Mouse (Mus musculus): ENCODE data around the gene Gm5565. TPM values are rescaled to one million over a fixed set of nuclear protein-coding genes. Genes with fewer than 3 reads are reported as not detected.
"Not testable (repeated sequence)": the region's sequence is repeated elsewhere in the genome, so short reads cannot be mapped to it uniquely, and the experiment has no call there.

Gm5565 gene
- not detected in 2 replicates for polyA plus RNA-seq (2014; fragmentation: Nextera tagmentation; extraction: Ambion mirVana)

DNA sequence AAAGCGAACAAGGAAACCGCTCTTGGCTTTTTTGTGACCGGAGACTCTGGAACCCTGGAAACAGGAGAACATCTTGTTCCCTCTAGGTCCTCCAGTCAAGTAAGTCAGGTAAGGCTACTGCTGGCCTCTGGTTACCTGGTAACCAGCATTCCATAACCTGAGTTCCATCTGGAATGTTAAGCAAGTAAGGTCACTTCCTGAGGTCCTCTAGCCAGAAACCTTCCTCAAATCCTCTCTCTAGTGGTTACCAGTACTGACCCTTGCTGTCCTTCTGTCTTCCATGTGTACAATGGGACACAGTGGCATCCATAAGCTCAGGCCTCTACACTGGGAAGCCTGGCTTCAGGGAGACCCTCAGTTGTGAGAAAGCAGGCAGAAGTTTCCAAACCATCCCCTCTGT is at the start of gene Gm5565:
TSS of gene Gm5565 (minus strand) at position 101 of the 400 bp plus-strand sequence.
- not testable (repeated sequence) for ATAC-seq (ENCODE audit: insufficient read depth, low FRiP score, low TSS enrichment); DNase-seq (ENCODE audit: low spot score); H3K4me2 ChIP-seq (ENCODE audit: low read depth); H3K27ac ChIP-seq (ENCODE audit: low read depth, low read length); H3K36me3 ChIP-seq (ENCODE audit: control insufficient read depth, insufficient read depth, low read length); H3K4me3 ChIP-seq (ENCODE audit: low read depth, low read length); H3K9ac ChIP-seq (ENCODE audit: low read length); H3K9me3 ChIP-seq (ENCODE audit: control insufficient read depth, low read length); H3K4me1 ChIP-seq (ENCODE audit: control insufficient read depth, insufficient read depth, low read length); H3K27me3 ChIP-seq (ENCODE audit: control insufficient read depth, insufficient read depth, low read length)
- WGBS = 93% methylated on average over 3 of the region's 3 CpGs

DNA sequence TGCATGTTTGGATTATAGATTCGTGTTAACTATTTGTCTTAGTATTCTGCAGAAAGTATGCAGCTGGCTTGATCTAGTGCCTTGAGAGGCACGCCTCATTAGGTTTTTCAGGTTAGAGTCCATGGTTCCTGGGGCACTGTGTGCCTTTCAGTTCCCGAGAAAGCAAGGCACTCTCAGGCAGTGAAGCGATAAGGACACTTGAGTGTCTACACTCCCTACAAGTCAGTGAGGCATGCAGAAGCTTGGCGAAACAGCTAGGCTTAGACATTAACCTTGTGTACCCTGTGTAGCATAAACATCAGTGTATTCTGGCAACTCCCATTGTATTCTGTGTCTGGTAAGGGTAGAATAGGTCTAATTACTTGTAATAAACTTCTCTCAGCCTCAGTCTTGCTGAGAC is 45.2 kb upstream of the Gm5565 start:
- 95% methylated on average over 5 of the region's 5 CpGs for WGBS
- H3K4me1 ChIP-seq (ENCODE audit: control insufficient read depth, insufficient read depth, low read length) = no peaks in the 10 kb centered on the region
- DNase-seq (ENCODE audit: low spot score) = no peak

DNA sequence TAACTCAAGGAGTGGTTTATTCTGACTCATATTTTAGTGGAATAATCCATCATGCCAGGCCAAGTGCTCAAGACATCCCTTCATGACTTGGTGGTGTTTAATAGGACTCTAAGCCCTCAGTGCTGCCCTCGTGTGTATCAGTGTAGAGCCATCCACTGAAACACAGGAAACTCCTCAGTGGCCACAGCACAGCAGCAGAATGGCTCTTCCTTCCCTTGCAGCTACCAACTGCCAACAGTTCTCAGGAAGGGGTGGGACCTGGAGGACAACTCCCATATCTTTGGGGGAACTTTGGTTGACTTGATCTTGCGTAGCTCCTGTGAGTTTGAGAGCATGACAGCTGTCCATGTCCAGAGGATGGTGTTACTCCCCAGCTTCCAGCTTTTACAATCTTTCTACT is 43.6 kb upstream of the Gm5565 start:
- no peaks in the 10 kb centered on the region for H3K9me3 ChIP-seq (ENCODE audit: control insufficient read depth, low read length)
- whole genome bisulfite sequencing = 88% methylated on average over 2 of the region's 2 CpGs
- no peaks in the 10 kb centered on the region for H3K4me1 ChIP-seq (ENCODE audit: control insufficient read depth, insufficient read depth, low read length)
- no peak overlapping the region for H3K4me2 ChIP-seq (ENCODE audit: low read depth)
- no peak overlapping the region for H3K4me3 ChIP-seq (ENCODE audit: low read depth, low read length)
- H3K9ac ChIP-seq (ENCODE audit: low read length) = no peak overlapping the region
- no peak for DNase-seq (ENCODE audit: low spot score)
- no peak overlapping the region for H3K27ac ChIP-seq (ENCODE audit: low read depth, low read length)
- no peak for ATAC-seq (ENCODE audit: insufficient read depth, low FRiP score, low TSS enrichment)
- H3K27me3 ChIP-seq (ENCODE audit: control insufficient read depth, insufficient read depth, low read length) = no peaks in the 10 kb centered on the region
- peaks cover 17% of the 10 kb centered on the region for H3K36me3 ChIP-seq (ENCODE audit: control insufficient read depth, insufficient read depth, low read length)

More for the DNA sequence above, 45.2 kb upstream of the Gm5565 start:
- Histone ChIP-seq H3K9me3 (ENCODE audit: control insufficient read depth, low read length) (no peaks in the 10 kb centered on the region), H3K9ac (ENCODE audit: low read length) (no peak overlapping the region), H3K27ac (ENCODE audit: low read depth, low read length) (no peak overlapping the region), H3K4me3 (ENCODE audit: low read depth, low read length) (no peak overlapping the region), H3K27me3 (ENCODE audit: control insufficient read depth, insufficient read depth, low read length) (no peaks in the 10 kb centered on the region), H3K4me2 (ENCODE audit: low read depth) (no peak overlapping the region), H3K36me3 (ENCODE audit: control insufficient read depth, insufficient read depth, low read length) (peaks cover 19% of the 10 kb centered on the region)
- no peak for ATAC-seq (ENCODE audit: insufficient read depth, low FRiP score, low TSS enrichment)

DNA sequence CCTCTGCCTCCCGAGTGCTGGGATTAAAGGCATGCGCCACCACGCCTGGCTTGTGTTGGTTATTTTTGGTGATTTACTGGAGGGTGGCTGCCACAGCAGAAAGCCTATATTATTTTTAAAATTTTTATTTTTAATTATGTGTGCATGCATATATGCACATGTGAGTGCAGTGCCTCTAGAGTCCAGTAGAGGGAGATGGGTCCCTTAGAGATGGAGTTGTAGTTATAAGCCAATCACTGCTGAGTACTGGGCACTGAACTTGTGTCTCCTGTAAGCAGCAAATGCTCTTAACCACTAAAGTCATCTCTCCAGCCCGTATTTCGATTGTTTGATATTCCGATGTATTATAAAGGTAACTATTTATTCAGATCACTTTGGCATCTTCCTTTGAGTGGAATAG is 40.2 kb upstream of the Gm5565 start:
- Histone ChIP-seq H3K27ac (ENCODE audit: low read depth, low read length) (no peak overlapping the region), H3K9ac (ENCODE audit: low read length) (no peak overlapping the region), H3K36me3 (ENCODE audit: control insufficient read depth, insufficient read depth, low read length) (peaks cover 12% of the 10 kb centered on the region), H3K4me2 (ENCODE audit: low read depth) (no peak overlapping the region), H3K4me1 (ENCODE audit: control insufficient read depth, insufficient read depth, low read length) (no peaks in the 10 kb centered on the region), H3K4me3 (ENCODE audit: low read depth, low read length) (no peak overlapping the region), H3K9me3 (ENCODE audit: control insufficient read depth, low read length) (no peaks in the 10 kb centered on the region), H3K27me3 (ENCODE audit: control insufficient read depth, insufficient read depth, low read length) (no peaks in the 10 kb centered on the region)
- 98% methylated on average over 6 of the region's 6 CpGs for WGBS
- no peak for ATAC-seq (ENCODE audit: insufficient read depth, low FRiP score, low TSS enrichment)
- DNase-seq (ENCODE audit: low spot score) = no peak

DNA sequence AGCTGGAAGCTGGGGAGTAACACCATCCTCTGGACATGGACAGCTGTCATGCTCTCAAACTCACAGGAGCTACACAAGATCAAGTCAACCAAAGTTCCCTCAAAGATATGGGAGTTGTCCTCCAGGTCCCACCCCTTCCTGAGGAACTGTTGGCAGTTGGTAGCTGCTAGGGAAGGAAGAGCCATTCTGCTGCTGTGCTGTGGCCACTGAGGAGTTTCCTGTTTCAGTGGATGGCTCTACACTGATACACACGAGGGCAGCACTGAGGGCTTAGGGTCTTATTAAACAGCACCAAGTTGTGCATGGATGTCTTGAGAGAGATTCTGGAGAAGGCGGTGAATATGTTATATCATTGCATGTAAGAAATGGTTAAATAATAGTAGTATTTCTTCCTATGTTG is 39.2 kb upstream of the Gm5565 start:
- no peak overlapping the region for H3K4me3 ChIP-seq (ENCODE audit: low read depth, low read length)
- no peaks in the 10 kb centered on the region for H3K27me3 ChIP-seq (ENCODE audit: control insufficient read depth, insufficient read depth, low read length)
- H3K4me2 ChIP-seq (ENCODE audit: low read depth) = no peak overlapping the region
- 77% methylated on average over 2 of the region's 2 CpGs for WGBS
- H3K9me3 ChIP-seq (ENCODE audit: control insufficient read depth, low read length) = no peaks in the 10 kb centered on the region
- peaks cover 8% of the 10 kb centered on the region for H3K36me3 ChIP-seq (ENCODE audit: control insufficient read depth, insufficient read depth, low read length)
- no peak overlapping the region for H3K27ac ChIP-seq (ENCODE audit: low read depth, low read length)
- H3K4me1 ChIP-seq (ENCODE audit: control insufficient read depth, insufficient read depth, low read length) = no peaks in the 10 kb centered on the region
- ATAC-seq (ENCODE audit: insufficient read depth, low FRiP score, low TSS enrichment) (no peak), DNase-seq (ENCODE audit: low spot score) (no peak)
- H3K9ac ChIP-seq (ENCODE audit: low read length) = no peak overlapping the region

DNA sequence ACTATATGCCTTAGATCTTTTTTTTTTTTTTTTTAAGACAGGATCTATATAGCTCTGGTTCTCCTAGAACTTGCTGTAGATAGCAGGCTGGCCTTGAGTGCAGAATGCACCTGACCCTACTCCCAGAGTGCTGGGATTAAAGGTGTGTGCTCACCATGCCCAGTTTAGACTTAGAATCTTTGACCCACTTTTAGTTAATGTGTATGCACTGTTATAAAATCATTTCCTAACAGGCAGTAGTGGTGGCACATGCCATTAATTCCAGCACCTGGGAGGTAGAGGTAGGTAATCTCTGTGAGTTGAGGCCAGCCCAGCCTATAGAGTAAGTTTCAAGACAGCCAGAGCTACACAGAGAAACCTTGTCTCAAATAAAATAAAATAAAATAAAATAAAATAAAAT is 38.7 kb upstream of the Gm5565 start:
- ATAC-seq (ENCODE audit: insufficient read depth, low FRiP score, low TSS enrichment) (no peak), DNase-seq (ENCODE audit: low spot score) (no peak)
- Histone ChIP-seq H3K9ac (ENCODE audit: low read length) (no peak overlapping the region), H3K36me3 (ENCODE audit: control insufficient read depth, insufficient read depth, low read length) (peaks cover 5% of the 10 kb centered on the region), H3K4me3 (ENCODE audit: low read depth, low read length) (no peak overlapping the region), H3K9me3 (ENCODE audit: control insufficient read depth, low read length) (no peaks in the 10 kb centered on the region), H3K27ac (ENCODE audit: low read depth, low read length) (no peak overlapping the region), H3K27me3 (ENCODE audit: control insufficient read depth, insufficient read depth, low read length) (no peaks in the 10 kb centered on the region), H3K4me1 (ENCODE audit: control insufficient read depth, insufficient read depth, low read length) (no peaks in the 10 kb centered on the region), H3K4me2 (ENCODE audit: low read depth) (no peak overlapping the region)

DNA sequence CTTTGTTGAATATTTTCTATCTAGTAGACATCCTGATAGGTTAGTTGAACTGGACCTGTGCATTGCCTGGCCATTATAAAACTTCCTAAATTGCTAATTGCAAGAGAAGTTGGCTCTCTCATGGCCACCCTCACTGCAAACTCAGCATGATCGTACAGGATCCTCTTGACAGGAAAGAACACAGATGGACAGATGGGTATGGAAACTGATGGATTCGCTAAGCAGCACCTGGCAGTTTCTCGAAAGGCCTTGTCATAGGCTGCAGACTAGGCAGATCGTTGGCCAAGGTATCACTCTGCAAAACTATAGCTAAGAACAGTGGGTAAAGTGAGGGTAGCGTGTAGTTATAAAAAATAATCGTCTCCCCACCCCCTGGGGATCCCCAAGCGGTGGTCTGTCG is 33.0 kb upstream of the Gm5565 start:
- Histone ChIP-seq H3K27me3 (ENCODE audit: control insufficient read depth, insufficient read depth, low read length) (no peaks in the 10 kb centered on the region), H3K9ac (ENCODE audit: low read length) (no peak overlapping the region), H3K4me1 (ENCODE audit: control insufficient read depth, insufficient read depth, low read length) (no peaks in the 10 kb centered on the region), H3K9me3 (ENCODE audit: control insufficient read depth, low read length) (no peaks in the 10 kb centered on the region), H3K36me3 (ENCODE audit: control insufficient read depth, insufficient read depth, low read length) (no peaks in the 10 kb centered on the region), H3K4me2 (ENCODE audit: low read depth) (no peak overlapping the region), H3K4me3 (ENCODE audit: low read depth, low read length) (no peak overlapping the region), H3K27ac (ENCODE audit: low read depth, low read length) (no peak overlapping the region)
- DNase-seq (ENCODE audit: low spot score) (no peak), ATAC-seq (ENCODE audit: insufficient read depth, low FRiP score, low TSS enrichment) (no peak)
- WGBS = 83% methylated on average over 8 of the region's 8 CpGs

DNA sequence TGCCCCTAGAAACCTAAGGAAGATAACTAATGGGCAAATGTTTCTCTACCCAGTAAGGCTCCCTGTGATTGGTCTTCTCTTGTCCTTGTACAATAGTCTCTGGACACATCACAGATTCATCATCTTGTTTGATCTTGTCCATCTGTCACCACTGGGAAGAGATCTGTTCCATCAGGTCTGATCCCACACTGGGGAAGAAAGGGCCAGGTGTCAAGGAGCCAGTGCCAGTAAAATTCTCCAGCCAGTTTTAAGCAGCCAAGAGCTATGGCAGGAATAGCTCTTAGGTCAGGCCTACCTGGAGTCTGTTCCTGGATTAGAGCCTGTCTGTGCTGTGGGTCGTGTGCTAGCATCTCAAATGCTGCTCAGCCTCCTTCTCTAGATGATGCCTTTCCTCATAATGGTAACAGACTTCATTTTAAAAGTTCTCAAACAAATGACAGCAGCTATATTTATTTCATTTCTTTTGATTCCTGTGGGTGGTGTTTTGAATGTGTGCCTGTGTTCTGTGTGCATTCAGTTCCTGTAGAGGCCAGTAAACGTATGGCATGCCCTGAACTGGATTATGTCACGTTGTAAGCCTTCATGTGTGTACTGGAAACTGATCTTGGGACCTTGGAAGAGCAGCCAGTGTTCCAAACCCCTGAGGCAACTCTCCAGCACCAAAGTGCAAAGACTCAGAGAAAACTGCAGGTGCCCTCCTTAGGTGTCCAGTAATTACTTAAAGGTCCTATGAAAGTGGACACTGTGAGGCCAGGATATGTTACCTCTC is 30.3 kb upstream of the Gm5565 start:
- Histone ChIP-seq H3K9ac (ENCODE audit: low read length) (no peak overlapping the region), H3K4me2 (ENCODE audit: low read depth) (no peak overlapping the region), H3K9me3 (ENCODE audit: control insufficient read depth, low read length) (no peaks in the 10 kb centered on the region), H3K4me1 (ENCODE audit: control insufficient read depth, insufficient read depth, low read length) (no peaks in the 10 kb centered on the region), H3K36me3 (ENCODE audit: control insufficient read depth, insufficient read depth, low read length) (no peaks in the 10 kb centered on the region), H3K4me3 (ENCODE audit: low read depth, low read length) (no peak overlapping the region), H3K27me3 (ENCODE audit: control insufficient read depth, insufficient read depth, low read length) (no peaks in the 10 kb centered on the region), H3K27ac (ENCODE audit: low read depth, low read length) (no peak overlapping the region)
- WGBS = 71% methylated on average over 3 of the region's 3 CpGs
- DNase-seq (ENCODE audit: low spot score) = no peak
- ATAC-seq (ENCODE audit: insufficient read depth, low FRiP score, low TSS enrichment) = no peak

DNA sequence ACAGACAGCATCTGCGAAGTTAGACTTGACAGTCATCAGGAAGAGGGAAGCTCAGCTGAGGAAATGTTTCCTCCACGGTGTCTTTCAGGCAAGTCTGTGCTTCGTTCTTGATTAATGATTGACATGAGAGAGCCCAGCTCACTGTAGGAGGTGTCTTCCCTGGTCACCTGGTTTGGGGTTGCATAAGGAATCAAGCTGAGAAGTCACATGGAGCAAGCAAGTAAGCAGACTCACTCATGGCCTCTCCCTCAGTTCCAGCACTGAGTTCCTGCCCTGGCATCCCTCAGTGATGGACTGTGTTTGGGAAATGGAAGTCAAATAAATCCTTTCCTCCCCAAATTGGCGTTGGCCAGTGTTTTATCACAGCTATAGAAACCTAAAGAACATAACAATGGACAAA is 29.8 kb upstream of the Gm5565 start:
- no peak overlapping the region for H3K4me3 ChIP-seq (ENCODE audit: low read depth, low read length)
- H3K36me3 ChIP-seq (ENCODE audit: control insufficient read depth, insufficient read depth, low read length) = no peaks in the 10 kb centered on the region
- no peak overlapping the region for H3K4me2 ChIP-seq (ENCODE audit: low read depth)
- no peak overlapping the region for H3K9ac ChIP-seq (ENCODE audit: low read length)
- ATAC-seq (ENCODE audit: insufficient read depth, low FRiP score, low TSS enrichment) (no peak), DNase-seq (ENCODE audit: low spot score) (no peak)
- no peaks in the 10 kb centered on the region for H3K27me3 ChIP-seq (ENCODE audit: control insufficient read depth, insufficient read depth, low read length)
- no peak overlapping the region for H3K27ac ChIP-seq (ENCODE audit: low read depth, low read length)
- 70% methylated on average over 4 of the region's 4 CpGs for whole genome bisulfite sequencing
- H3K4me1 ChIP-seq (ENCODE audit: control insufficient read depth, insufficient read depth, low read length) = no peaks in the 10 kb centered on the region
- no peaks in the 10 kb centered on the region for H3K9me3 ChIP-seq (ENCODE audit: control insufficient read depth, low read length)

Measured in neural tube, embryonic 11.5 days (tissue).